Mouse (Mus musculus) heart, postnatal 0 days (tissue): ENCODE data around the gene Kcnmb4.

Experiments used
- CTCF ChIP-seq: IDR thresholded peaks from 2 replicates; pipeline ENCODE4 v1.5.1; 2016; ENCODE audit warnings: antibody characterized with exemption, control low read depth, low read depth
- EP300 ChIP-seq: IDR thresholded peaks from 2 replicates; pipeline ENCODE4 v1.6.1; 2016; ENCODE audit warnings: antibody characterized with exemption, low read depth

GRCm38 (mm10) chr10:116512521-116513253 lies 39.0 kb upstream of the Kcnmb4 start:
- no peak for TF ChIP-seq CTCF
- TF ChIP-seq EP300, result no peak
